Mouse (Mus musculus): ENCODE measurements around the gene Cemip. TPM values are rescaled to one million over a fixed set of nuclear protein-coding genes. Genes with fewer than 3 reads are reported as not detected.

Cemip gene
- polyA plus RNA-seq, 1 experiment from 2014 or later = not detected

GRCm38 (mm10) chr7:83966047-83966818 lies 120.1 kb downstream of the Cemip start:
- DNase-seq (ENCODE audit: low spot score) = no peak

GRCm38 (mm10) chr7:83965181-83965580 lies 121.1 kb downstream of the Cemip start:
- no peak for DNase-seq (ENCODE audit: low spot score)

GRCm38 (mm10) chr7:83952511-83952910 lies 133.8 kb downstream of the Cemip start:
- DNase-seq (ENCODE audit: low spot score) = no peak

- DNase-seq (ENCODE audit: low spot score) = no peak
These were observed 135.0 kb downstream of the Cemip start for GRCm38 (mm10) chr7:83951327-83951726.

GRCm38 (mm10) chr7:83949662-83950061 lies 136.6 kb downstream of the Cemip start:
- no peak for DNase-seq (ENCODE audit: low spot score)

GRCm38 (mm10) chr7:83948743-83949142 lies 137.6 kb downstream of the Cemip start:
- DNase-seq (ENCODE audit: low spot score) = no peak

- no peak for DNase-seq (ENCODE audit: low spot score)
These were observed 144.6 kb downstream of the Cemip start for GRCm38 (mm10) chr7:83941701-83942101.

- DNase-seq (ENCODE audit: low spot score) = no peak
These were observed 146.2 kb downstream of the Cemip start for GRCm38 (mm10) chr7:83940136-83940535.

- no peak for DNase-seq (ENCODE audit: low spot score)
These were observed 147.1 kb downstream of the Cemip start for GRCm38 (mm10) chr7:83939017-83939721.

- no peak for DNase-seq (ENCODE audit: low spot score)
These were observed 164.7 kb downstream of the Cemip start for GRCm38 (mm10) chr7:83921637-83922036.

GRCm38 (mm10) chr7:83920241-83920640 lies 166.1 kb downstream of the Cemip start:
- DNase-seq (ENCODE audit: low spot score) = no peak

- DNase-seq (ENCODE audit: low spot score) = peak; percentile 66
These were observed 171.7 kb downstream of the Cemip start for GRCm38 (mm10) chr7:83914566-83914965.

GRCm38 (mm10) chr7:83913995-83914394 lies 172.3 kb downstream of the Cemip start:
- no peak for DNase-seq (ENCODE audit: low spot score)

- no peak for DNase-seq (ENCODE audit: low spot score)
These were observed 172.8 kb downstream of the Cemip start for GRCm38 (mm10) chr7:83913405-83913932.

GRCm38 (mm10) chr7:83911909-83912308 lies 174.4 kb downstream of the Cemip start:
- DNase-seq (ENCODE audit: low spot score) = peak; percentile 68

GRCm38 (mm10) chr7:83904831-83905230 lies 181.5 kb downstream of the Cemip start:
- no peak for DNase-seq (ENCODE audit: low spot score)

- DNase-seq (ENCODE audit: low spot score) = no peak
These were observed 183.8 kb downstream of the Cemip start for GRCm38 (mm10) chr7:83902296-83903145.

GRCm38 (mm10) chr7:83901425-83901824 lies 184.9 kb downstream of the Cemip start:
- DNase-seq (ENCODE audit: low spot score) = no peak

GRCm38 (mm10) chr7:83900519-83900918 lies 185.8 kb downstream of the Cemip start:
- no peak for DNase-seq (ENCODE audit: low spot score)

GRCm38 (mm10) chr7:83898267-83898666 lies 188.0 kb downstream of the Cemip start:
- DNase-seq (ENCODE audit: low spot score) = no peak

- no peak for DNase-seq (ENCODE audit: low spot score)
These were observed 190.1 kb downstream of the Cemip start for GRCm38 (mm10) chr7:83896077-83896740.
